Mouse (Mus musculus) intestine, embryonic 16.5 days (tissue): Measurements from ENCODE around the gene Rnf185. TPM values are rescaled to one million over a fixed set of nuclear protein-coding genes. Genes with fewer than 3 reads are reported as not detected.

Source experiments
- ATAC-seq: fragments of 200-750 bp; cut with Nextera tagmentation; 2 replicates; pipeline ENCODE4 v1.8.0; 2017; ENCODE audit warnings: moderate TSS enrichment, moderate library complexity
- H3K27ac ChIP-seq: fragments of 300-500 bp; sonication (generic); 2 replicates; pipeline ENCODE4 v1.5.1; 2014; ENCODE audit warnings: mild to moderate bottlenecking, low read length
- H3K27me3 ChIP-seq: fragments of 300-500 bp; sonication (generic); replicated peaks from 2 replicates; pipeline ENCODE4 v1.6.1; 2014; ENCODE audit warnings: low read length, control low read depth, mixed read lengths; ENCODE audit not compliant: control insufficient read depth, insufficient read depth
- H3K36me3 ChIP-seq: fragments of 300-500 bp; sonication (generic); 2 replicates; pipeline ENCODE4 v1.6.1; 2014; ENCODE audit warnings: low read length, control low read depth; ENCODE audit not compliant: control insufficient read depth, insufficient read depth
- H3K4me1 ChIP-seq: fragments of 300-500 bp; sonication (generic); 2 replicates; pipeline ENCODE4 v1.6.1; 2014; ENCODE audit warnings: low read length, control low read depth, mixed read lengths; ENCODE audit not compliant: control insufficient read depth, insufficient read depth
- H3K4me2 ChIP-seq: fragments of 300-500 bp; sonication (generic); 2 replicates; pipeline ENCODE4 v1.6.1; 2014; ENCODE audit warnings: low read depth, low read length, control low read depth
- H3K4me3 ChIP-seq: fragments of 300-500 bp; sonication (generic); 2 replicates; pipeline ENCODE4 v1.5.1; 2014; ENCODE audit warnings: mild to moderate bottlenecking, low read length
- H3K9ac ChIP-seq: fragments of 300-500 bp; sonication (generic); 2 replicates; pipeline ENCODE4 v1.6.1; 2014; ENCODE audit warnings: low read depth, low read length
- H3K9me3 ChIP-seq: fragments of 300-500 bp; sonication (generic); 2 replicates; pipeline ENCODE4 v1.6.1; 2016; ENCODE audit warnings: low read length, control low read depth; ENCODE audit not compliant: control insufficient read depth
- WGBS: fragments of 180-500 bp; shearing (Covaris S2); extraction: QIAGEN DNeasy Blood & Tissue Kit; methylation state at CpG from one replicate; pipeline ENCODE4 v1.1.7; 2014; 5-methylcytosine and 5-hydroxymethylcytosine counted together
- polyA plus RNA-seq: library from polyadenylated mRNA; unstranded; fragments of >200 nt; fragmentation: Nextera tagmentation; extraction: Ambion mirVana; gene quantifications from 2 replicates; pipeline ENCODE4 v1.2.1, GENCODE M21; 2015

Gene Rnf185
- polyA plus RNA-seq, 1 experiment from 2014 or later = 34.1 TPM

- H3K36me3 ChIP-seq = peaks cover 4% of the 10 kb centered on the region
- peaks cover 9% of the 10 kb centered on the region for H3K4me1 ChIP-seq
- WGBS = 82% methylated on average over 3 of the region's 3 CpGs
- no peak overlapping the region for H3K27ac ChIP-seq
- no peak overlapping the region for H3K9ac ChIP-seq
- H3K27me3 ChIP-seq = no peaks in the 10 kb centered on the region
- H3K4me2 ChIP-seq = no peak overlapping the region
- ATAC-seq = no peak
- H3K9me3 ChIP-seq = no peaks in the 10 kb centered on the region
- no peak overlapping the region for H3K4me3 ChIP-seq
These were observed 40.1 kb downstream of the Rnf185 start for GRCm38 (mm10) chr11:3412111-3412510.

GRCm38 (mm10) chr11:3408997-3409732 lies 43.0 kb downstream of the Rnf185 start, which contains the start of gene Limk2:
Limk2 (minus strand) TSS chr11:3409189.
- peaks cover 9% of the 10 kb centered on the region for H3K4me1 ChIP-seq
- peak within 1 kb of the TSS; percentile 79 for H3K9ac ChIP-seq
- no peaks in the 10 kb centered on the region for H3K27me3 ChIP-seq
- H3K36me3 ChIP-seq = 0 out of 2 replicates have a peak, but pooled peaks cover 4% of the 10 kb centered on the region
- ATAC-seq = peak; percentile 97
- H3K4me3 ChIP-seq = peak within 1 kb of the TSS; percentile 83
- H3K4me2 ChIP-seq = peak within 1 kb of the TSS; percentile 60
- no peaks in the 10 kb centered on the region for H3K9me3 ChIP-seq
- WGBS = 3% methylated on average over 45 of the region's 45 CpGs
- H3K27ac ChIP-seq = peak within 1 kb of the TSS; percentile 69

DNA sequence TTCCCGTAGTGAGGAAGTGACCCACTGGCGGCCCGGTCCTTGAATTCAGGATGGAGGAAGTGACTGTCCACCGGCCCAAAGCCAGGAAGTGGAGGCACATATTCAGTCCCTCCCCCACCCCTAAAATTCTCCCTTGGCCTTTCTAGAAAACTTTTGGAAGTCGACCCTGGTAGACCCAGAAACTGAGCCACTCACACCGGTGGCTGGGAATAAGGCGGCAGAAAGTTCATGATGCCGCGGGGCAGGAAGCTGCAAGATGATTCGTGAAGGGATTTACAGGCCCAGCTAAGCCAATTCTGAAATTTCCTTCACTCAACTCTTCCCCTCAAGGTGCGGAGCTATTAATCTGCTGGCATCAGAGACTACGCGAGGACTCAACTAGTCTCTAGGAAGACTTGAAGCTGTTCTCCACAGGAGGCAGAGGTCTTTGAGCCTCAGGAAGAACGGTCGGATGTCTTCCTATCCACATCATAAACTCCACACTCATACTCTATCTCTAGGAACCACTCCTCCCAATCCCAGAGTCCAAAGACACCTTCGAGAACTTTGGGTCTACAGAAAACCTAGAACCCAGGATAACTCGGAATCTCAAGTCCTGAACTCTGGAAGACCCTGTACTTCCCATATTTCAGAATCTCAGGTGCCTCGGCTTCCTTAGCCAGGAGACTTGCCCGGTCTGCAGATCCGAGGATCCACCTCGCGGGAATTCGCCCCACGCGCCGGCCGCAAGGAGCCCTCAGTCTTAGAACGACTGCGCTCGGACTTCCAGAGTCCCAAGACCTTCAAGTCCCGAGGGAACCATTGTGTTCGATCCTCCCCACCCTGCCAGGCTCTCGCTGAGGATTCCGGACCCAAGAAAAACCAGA lies 43.8 kb downstream of the Rnf185 start:
- Histone ChIP-seq H3K9me3 (no peaks in the 10 kb centered on the region), H3K4me2 (peak overlapping the region; percentile 60), H3K4me3 (peak overlapping the region; percentile 83), H3K27ac (peak overlapping the region; percentile 69), H3K36me3 (no peaks in the 10 kb centered on the region), H3K9ac (peak overlapping the region; percentile 79), H3K4me1 (peaks cover 12% of the 10 kb centered on the region), H3K27me3 (no peaks in the 10 kb centered on the region)
- no peak; the same call in 1 of the 2 replicates for ATAC-seq
- WGBS = 2% methylated on average over 34 of the region's 34 CpGs

GRCm38 (mm10) chr11:3404287-3405047 lies 47.7 kb downstream of the Rnf185 start:
- 81% methylated on average over 7 of the region's 7 CpGs for WGBS
- Histone ChIP-seq H3K4me2 (no peak overlapping the region), H3K9ac (no peak overlapping the region), H3K27me3 (no peaks in the 10 kb centered on the region), H3K4me1 (peaks cover 14% of the 10 kb centered on the region), H3K4me3 (no peak overlapping the region), H3K27ac (no peak overlapping the region), H3K9me3 (no peaks in the 10 kb centered on the region), H3K36me3 (no peaks in the 10 kb centered on the region)
- ATAC-seq = no peak

DNA sequence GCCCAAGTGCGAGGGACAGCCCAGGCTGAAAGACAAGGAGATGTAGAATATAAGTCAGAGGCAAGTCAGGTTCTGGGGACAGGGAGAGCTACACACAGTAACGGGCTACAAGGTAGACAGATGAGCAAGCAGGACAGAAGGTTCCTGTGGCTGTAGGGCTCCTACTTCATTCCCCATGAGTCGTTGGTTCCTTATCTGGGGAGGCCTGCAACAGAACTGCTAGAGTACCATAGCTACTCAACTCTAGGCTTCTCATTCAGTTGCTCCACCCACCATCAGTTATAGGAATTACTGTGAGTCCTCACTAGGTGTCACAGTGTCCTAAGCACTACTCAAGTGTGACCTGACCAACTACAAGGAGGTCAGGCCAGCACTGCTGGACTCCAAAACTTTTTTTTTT lies 49.1 kb downstream of the Rnf185 start:
- WGBS = 78% methylated on average over 3 of the region's 3 CpGs
- Histone ChIP-seq H3K4me2 (no peak overlapping the region), H3K4me3 (no peak overlapping the region), H3K4me1 (peaks cover 16% of the 10 kb centered on the region), H3K9ac (no peak overlapping the region), H3K9me3 (no peaks in the 10 kb centered on the region), H3K36me3 (no peaks in the 10 kb centered on the region), H3K27ac (no peak overlapping the region), H3K27me3 (no peaks in the 10 kb centered on the region)
- no peak for ATAC-seq

DNA sequence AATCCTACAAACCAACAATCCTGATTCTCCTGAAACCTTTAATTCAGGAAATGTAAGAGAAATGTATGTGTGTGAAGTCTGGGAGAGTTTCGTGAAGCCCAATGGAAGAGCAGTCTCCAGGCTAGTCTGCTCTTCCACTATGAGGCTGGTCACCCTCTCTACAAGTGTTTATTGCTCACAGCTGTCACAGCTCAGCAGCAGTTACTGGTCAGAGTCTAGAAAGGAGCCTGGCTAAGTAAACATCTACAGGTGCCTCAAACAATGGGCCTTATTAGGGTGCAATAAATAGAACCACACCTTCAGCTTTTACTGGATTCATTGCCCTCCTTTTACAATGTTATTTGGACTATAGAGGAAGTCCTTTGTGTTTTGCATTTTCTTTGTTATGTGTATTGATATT lies 53.8 kb downstream of the Rnf185 start:
- peaks cover 21% of the 10 kb centered on the region for H3K4me1 ChIP-seq
- no peaks in the 10 kb centered on the region for H3K9me3 ChIP-seq
- H3K4me3 ChIP-seq = no peak overlapping the region
- H3K27ac ChIP-seq = peak overlapping the region; percentile 70
- H3K9ac ChIP-seq = no peak overlapping the region
- H3K4me2 ChIP-seq = no peak overlapping the region
- peak; percentile 97 for ATAC-seq
- peaks cover 7% of the 10 kb centered on the region for H3K36me3 ChIP-seq
- no peaks in the 10 kb centered on the region for H3K27me3 ChIP-seq
- WGBS = 38% methylated on average over 1 of the region's 1 CpGs

- WGBS = 74% methylated on average over 8 of the region's 8 CpGs
- Histone ChIP-seq H3K4me3 (no peak overlapping the region), H3K9me3 (no peaks in the 10 kb centered on the region), H3K36me3 (peaks cover 7% of the 10 kb centered on the region), H3K27ac (no peak overlapping the region), H3K4me1 (peaks cover 23% of the 10 kb centered on the region), H3K4me2 (no peak overlapping the region), H3K9ac (no peak overlapping the region), H3K27me3 (no peaks in the 10 kb centered on the region)
- no peak for ATAC-seq
These were observed 55.6 kb downstream of the Rnf185 start for GRCm38 (mm10) chr11:3396562-3396961.

DNA sequence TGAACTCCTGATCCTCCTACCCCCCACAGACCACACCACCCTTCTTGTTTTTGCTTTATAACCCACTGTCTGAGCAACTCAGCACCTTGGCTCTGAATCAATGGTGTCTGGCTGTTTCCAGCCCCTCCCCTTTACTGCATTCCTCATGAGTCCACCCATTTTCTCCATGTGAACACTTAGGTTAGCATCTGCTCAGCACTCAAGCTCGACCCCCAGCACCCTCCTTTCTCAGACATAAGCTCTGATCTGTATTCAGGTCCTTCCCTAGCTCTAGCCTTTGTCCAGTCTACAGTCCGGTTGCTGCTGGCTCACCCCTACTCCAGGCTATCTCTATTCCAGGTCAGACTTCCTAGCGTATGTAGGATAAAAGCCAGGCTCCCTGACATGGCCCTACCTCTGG lies 56.1 kb downstream of the Rnf185 start:
- ATAC-seq = no peak
- no peak overlapping the region for H3K4me2 ChIP-seq
- 75% methylated on average over 3 of the region's 3 CpGs for WGBS

GRCm38 (mm10) chr11:3394520-3394919 lies 57.6 kb downstream of the Rnf185 start:
- no peak overlapping the region for H3K27ac ChIP-seq
- WGBS = 69% methylated on average over 5 of the region's 5 CpGs
- H3K4me3 ChIP-seq = no peak overlapping the region
- peaks cover 32% of the 10 kb centered on the region for H3K4me1 ChIP-seq
- no peak for ATAC-seq
- H3K9me3 ChIP-seq = no peaks in the 10 kb centered on the region
- H3K36me3 ChIP-seq = peaks cover 7% of the 10 kb centered on the region
- no peak overlapping the region for H3K4me2 ChIP-seq
- no peak overlapping the region for H3K9ac ChIP-seq
- no peaks in the 10 kb centered on the region for H3K27me3 ChIP-seq

More for the DNA sequence above, 56.1 kb downstream of the Rnf185 start:
- Histone ChIP-seq H3K9ac (no peak overlapping the region), H3K27ac (no peak overlapping the region), H3K4me1 (peaks cover 24% of the 10 kb centered on the region), H3K9me3 (no peaks in the 10 kb centered on the region), H3K4me3 (no peak overlapping the region), H3K27me3 (no peaks in the 10 kb centered on the region), H3K36me3 (peaks cover 7% of the 10 kb centered on the region)
